Mouse (Mus musculus) embryonic facial prominence, embryonic 14.5 days (tissue): ENCODE data around the gene Rhot1. TPM values are rescaled to one million over a fixed set of nuclear protein-coding genes. Genes with fewer than 3 reads are reported as not detected.

Experiments
- ATAC-seq: fragments of 200-750 bp; cut with Nextera tagmentation; 2 replicates; pipeline ENCODE4 v1.8.0; 2017; ENCODE audit warnings: low read depth, moderate number of reproducible peaks, moderate TSS enrichment
- DNase-seq: peaks from one replicate; pipeline ENCODE4 v3.0.0-alpha.2; 2015; ENCODE audit warnings: low spot score
- H3K27ac ChIP-seq: fragments of 300-500 bp; sonication (generic); replicated peaks from 2 replicates; pipeline ENCODE4 v1.5.1; 2014; ENCODE audit warnings: low read depth, mild to moderate bottlenecking, low read length, moderate library complexity
- H3K27me3 ChIP-seq: fragments of 300-500 bp; sonication (generic); replicated peaks from 2 replicates; pipeline ENCODE4 v1.6.1; 2014; ENCODE audit warnings: low read length; ENCODE audit not compliant: control insufficient read depth, insufficient read depth
- H3K36me3 ChIP-seq: fragments of 300-500 bp; sonication (generic); 2 replicates; pipeline ENCODE4 v1.6.1; 2014; ENCODE audit warnings: low read length, mixed read lengths; ENCODE audit not compliant: control insufficient read depth, insufficient read depth
- H3K4me1 ChIP-seq: fragments of 300-500 bp; sonication (generic); 2 replicates; pipeline ENCODE4 v1.6.1; 2014; ENCODE audit warnings: antibody characterized with exemption, low read length; ENCODE audit not compliant: control insufficient read depth, insufficient read depth
- H3K4me2 ChIP-seq: fragments of 300-500 bp; sonication (generic); 2 replicates; pipeline ENCODE4 v1.6.1; 2014; ENCODE audit warnings: low read depth, mild to moderate bottlenecking, low read length, moderate library complexity, mixed read lengths
- H3K4me3 ChIP-seq: fragments of 300-500 bp; sonication (generic); 2 replicates; pipeline ENCODE4 v1.5.1; 2014; ENCODE audit warnings: low read depth, mild to moderate bottlenecking, low read length
- H3K9ac ChIP-seq: fragments of 300-500 bp; sonication (generic); 2 replicates; pipeline ENCODE4 v1.6.1; 2014; ENCODE audit warnings: low read depth, mild to moderate bottlenecking, low read length, moderate library complexity, mixed read lengths
- H3K9me3 ChIP-seq: fragments of 300-500 bp; sonication (generic); 2 replicates; pipeline ENCODE4 v1.6.1; 2016; ENCODE audit warnings: low read length; ENCODE audit not compliant: control insufficient read depth
- WGBS: fragments of 180-500 bp; shearing (Covaris S2); extraction: QIAGEN DNeasy Blood & Tissue Kit; methylation state at CpG from one replicate; pipeline ENCODE4 v1.1.7; 2014; 5-methylcytosine and 5-hydroxymethylcytosine counted together
- polyA plus RNA-seq: library from polyadenylated mRNA; unstranded; fragments of >200 nt; fragmentation: Nextera tagmentation; extraction: Ambion mirVana; gene quantifications from 2 replicates; pipeline ENCODE4 v1.2.1, GENCODE M21; 2014

Gene Rhot1
- polyA plus RNA-seq, 1 experiment from 2014 or later: 58.8 TPM

- Histone ChIP-seq H3K4me2 (no peak overlapping the region), H3K36me3 (no peaks in the 10 kb centered on the region), H3K9ac (no peak overlapping the region), H3K9me3 (no peaks in the 10 kb centered on the region), H3K4me3 (no peak overlapping the region), H3K27me3 (no peaks in the 10 kb centered on the region), H3K4me1 (no peaks in the 10 kb centered on the region), H3K27ac (no peak overlapping the region)
- DNase-seq: no peak
- WGBS: 68% methylated on average over 1 of the region's 1 CpGs
- no peak for ATAC-seq
Observed at GRCm38 (mm10) chr11:80313462-80313861, 104.6 kb downstream of the Rhot1 start.

GRCm38 (mm10) chr11:80313944-80314343 lies 105.1 kb downstream of the Rhot1 start:
- Histone ChIP-seq H3K4me2 (no peak overlapping the region), H3K36me3 (no peaks in the 10 kb centered on the region), H3K9ac (no peak overlapping the region), H3K27ac (no peak overlapping the region), H3K9me3 (no peaks in the 10 kb centered on the region), H3K27me3 (no peaks in the 10 kb centered on the region), H3K4me3 (no peak overlapping the region), H3K4me1 (no peaks in the 10 kb centered on the region)
- 84% methylated on average over 4 of the region's 4 CpGs for WGBS
- ATAC-seq (no peak), DNase-seq (no peak)

- H3K27me3 ChIP-seq: no peaks in the 10 kb centered on the region
- no peak overlapping the region for H3K4me3 ChIP-seq
- H3K4me1 ChIP-seq: no peaks in the 10 kb centered on the region
- 64% methylated on average over 10 of the region's 10 CpGs for WGBS
- no peak overlapping the region for H3K9ac ChIP-seq
- H3K9me3 ChIP-seq: no peaks in the 10 kb centered on the region
- DNase-seq (no peak), ATAC-seq (0 out of 2 replicates have a peak, but pooled peaks have one; percentile 18)
- no peak overlapping the region for H3K27ac ChIP-seq
- no peak overlapping the region for H3K4me2 ChIP-seq
- no peaks in the 10 kb centered on the region for H3K36me3 ChIP-seq
Observed at GRCm38 (mm10) chr11:80315743-80316639, 107.2 kb downstream of the Rhot1 start.

Other genes starting within 250 kb of the Rhot1 start
- 46.9 and 57.3 TPM in 2 replicates for gene Utp6, start 246.6 kb upstream of the Rhot1 start, polyA plus RNA-seq
- 19.0 and 20.6 TPM in 2 replicates for gene Suz12, start 215.9 kb upstream of the Rhot1 start, polyA plus RNA-seq
- 39.5 and 40.9 TPM in 2 replicates for gene Crlf3, start 128.0 kb upstream of the Rhot1 start, polyA plus RNA-seq
- 9.4 and 11.2 TPM in 2 replicates for gene Atad5, start 119.6 kb upstream of the Rhot1 start, polyA plus RNA-seq
- gene Tefm, start 66.8 kb upstream of the Rhot1 start, polyA plus RNA-seq: 21.6 and 23.9 TPM in 2 replicates
- gene Adap2, start 54.9 kb upstream of the Rhot1 start, polyA plus RNA-seq: 2.2 and 2.7 TPM in 2 replicates
- gene Rnf135, start 25.2 kb upstream of the Rhot1 start, polyA plus RNA-seq: 6.7 and 8.3 TPM in 2 replicates
- gene Rhbdl3, start 91.9 kb downstream of the Rhot1 start, polyA plus RNA-seq: 4.1 and 5.0 TPM in 2 replicates
- gene 5730455P16Rik, start 169.0 kb downstream of the Rhot1 start, polyA plus RNA-seq: 20.8 and 26.7 TPM in 2 replicates
- gene Zfp207, start 174.3 kb downstream of the Rhot1 start, polyA plus RNA-seq: 214 and 225 TPM in 2 replicates
- 264 and 294 TPM in 2 replicates for gene Psmd11, start 219.6 kb downstream of the Rhot1 start, polyA plus RNA-seq